Mouse (Mus musculus): ENCODE results near the gene Dll1. TPM values are rescaled to one million over a fixed set of nuclear protein-coding genes. Genes with fewer than 3 reads are reported as not detected.

Gene Dll1
- total RNA-seq, 2 experiments from 2014 or later, result 4.6 to 5.6 TPM

DNA sequence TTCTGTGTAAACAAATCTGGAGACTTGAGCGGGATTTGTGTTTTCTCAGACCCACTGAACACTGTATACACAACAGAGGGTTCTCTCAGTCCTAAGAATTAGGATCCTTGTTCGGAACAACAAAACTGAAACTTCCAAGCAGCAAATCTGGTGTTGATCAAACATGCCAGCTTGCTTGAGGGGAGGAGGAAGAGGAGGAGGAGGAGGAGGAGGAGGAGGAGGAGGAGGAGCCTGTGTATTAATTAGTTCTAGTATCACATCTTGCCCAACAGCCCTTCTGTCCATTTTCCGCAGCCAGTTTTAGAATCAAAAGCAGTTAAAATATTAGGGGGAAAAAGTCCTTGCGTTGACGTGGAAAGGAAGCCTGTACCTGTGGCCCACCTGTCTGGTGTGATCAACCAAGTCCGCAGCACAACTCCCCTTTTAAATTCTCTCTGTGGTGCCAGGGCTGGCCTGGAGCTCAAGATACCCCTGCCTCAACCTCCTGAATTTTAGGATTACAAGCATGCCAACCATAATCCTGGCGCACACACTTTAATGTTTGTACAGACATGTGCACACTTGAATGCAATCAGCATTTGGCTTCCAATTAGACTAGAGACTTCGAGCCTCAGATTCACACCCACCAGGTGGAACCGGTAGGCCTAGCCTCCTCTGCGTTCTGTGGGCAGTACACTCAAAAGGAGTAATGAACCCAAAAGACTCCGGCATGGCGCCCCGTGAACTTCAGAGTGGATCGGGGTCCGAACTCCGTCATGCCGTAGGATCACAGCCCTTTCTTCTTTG is 3.3 kb upstream of the Dll1 start:
- DNase-seq, result no peak

DNA sequence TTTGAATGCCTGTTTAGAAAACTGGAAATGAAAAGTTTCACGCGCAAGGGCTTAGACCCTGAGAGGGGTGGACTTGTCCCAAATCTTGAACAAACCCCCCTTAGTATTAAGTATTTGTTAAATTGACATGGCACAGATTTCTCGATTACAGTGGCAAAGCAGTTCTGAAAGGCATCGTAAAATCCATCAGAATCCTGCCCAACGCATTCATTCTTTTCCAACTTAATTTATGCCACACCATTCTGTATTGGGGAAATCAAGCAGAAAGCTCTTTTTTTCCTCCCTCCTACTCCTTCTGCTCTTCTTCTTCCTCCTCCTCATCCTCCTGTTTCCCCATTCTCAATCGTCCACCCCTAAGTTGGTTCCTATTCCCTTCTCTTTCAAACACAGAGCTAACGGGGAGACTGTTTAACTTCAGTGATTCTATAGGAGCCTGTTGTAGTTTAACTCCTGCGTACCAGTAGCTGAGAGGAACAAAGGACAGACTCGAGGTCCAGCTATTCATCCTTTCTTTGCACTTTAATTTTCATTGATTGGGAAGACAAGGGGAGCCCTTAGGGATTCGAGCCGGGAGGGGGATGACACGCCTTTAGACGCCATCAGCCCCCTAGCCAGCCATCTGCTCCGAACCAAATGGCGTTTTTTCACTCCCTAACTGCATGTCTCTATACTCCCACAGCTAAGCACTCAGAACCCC is 1.9 kb upstream of the Dll1 start:
- DNase-seq, result no peak

DNA sequence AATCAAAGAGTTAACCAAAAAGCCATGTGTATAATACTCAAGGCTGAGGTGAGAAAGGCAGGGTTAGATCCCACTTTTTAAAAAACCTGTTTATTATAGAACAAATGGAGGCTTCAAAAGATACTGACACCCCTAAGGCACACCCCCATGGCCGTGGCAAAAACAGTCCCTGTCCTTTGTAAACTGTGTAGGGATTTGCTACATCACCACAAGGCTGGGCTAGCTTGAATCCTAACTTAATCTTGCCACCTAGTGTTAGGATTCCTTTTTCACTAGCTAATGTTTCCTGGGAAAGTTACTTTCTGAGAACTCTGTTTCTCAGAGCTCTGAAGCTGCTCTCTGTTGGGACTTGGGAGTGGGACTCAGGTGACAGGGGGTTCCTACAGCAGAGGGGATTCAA is 1.2 kb upstream of the Dll1 start:
- peak; percentile 58 to 65 for DNase-seq

DNA sequence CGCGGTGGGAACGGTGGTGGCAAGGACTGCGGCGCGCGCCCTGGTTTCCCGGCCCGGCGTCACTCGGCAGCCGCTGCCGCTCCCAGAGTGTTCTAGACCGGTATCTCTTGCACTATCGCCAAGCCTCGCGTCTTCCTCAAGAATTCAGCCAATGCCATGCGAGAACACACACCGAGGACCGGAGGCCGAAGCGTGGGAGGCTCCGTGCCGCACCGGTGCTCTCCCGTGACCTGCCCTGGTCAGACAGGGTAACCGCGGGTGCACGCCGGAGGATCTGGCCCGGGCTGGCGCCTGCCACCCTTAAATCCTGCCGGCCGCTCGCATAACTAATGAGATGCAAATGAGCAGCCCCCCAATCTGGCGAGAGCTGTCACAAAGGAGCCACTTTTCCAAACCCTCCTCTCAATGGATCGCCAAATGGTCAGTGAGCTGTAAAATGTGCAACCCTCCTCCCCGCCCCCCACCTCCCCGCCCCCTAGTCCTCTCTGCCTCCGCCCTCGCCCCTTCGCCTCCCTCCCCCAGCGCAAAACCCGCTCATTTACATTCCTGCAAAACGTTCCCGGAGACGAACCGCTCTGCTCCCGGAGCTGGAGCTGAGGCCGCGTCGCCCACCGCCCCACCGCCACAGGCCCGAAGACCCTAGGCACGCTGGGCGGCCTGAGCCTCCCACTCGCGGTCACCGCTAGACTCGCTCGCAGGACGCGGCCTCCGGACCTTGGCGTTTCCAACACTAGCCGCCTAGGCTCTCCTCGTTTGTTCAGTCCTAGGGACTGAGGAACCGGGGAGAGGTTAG is 775 bp downstream of the Dll1 start:
- peak; percentile 81 to 87 for DNase-seq

DNA sequence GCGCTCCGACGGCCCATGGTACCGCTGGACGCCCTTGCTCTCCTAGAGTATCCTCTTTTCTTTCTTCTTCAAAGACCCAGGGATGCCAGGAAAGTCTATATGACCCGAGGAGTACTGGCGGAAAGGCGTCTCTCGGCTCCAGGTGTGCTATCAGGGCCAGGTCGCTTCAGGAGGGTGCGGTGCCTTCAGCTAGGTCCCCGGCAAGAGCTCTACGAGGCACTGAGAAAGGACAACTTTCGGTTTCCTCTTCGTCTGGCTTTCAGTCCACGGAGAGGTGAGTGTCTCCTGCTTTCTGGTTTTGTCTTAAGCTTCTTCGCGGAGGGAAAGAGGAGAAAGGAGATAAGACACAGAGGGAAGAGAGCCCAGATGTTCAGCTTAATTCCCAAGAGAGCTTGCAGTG is 1.4 kb downstream of the Dll1 start:
- no peak for DNase-seq

DNA sequence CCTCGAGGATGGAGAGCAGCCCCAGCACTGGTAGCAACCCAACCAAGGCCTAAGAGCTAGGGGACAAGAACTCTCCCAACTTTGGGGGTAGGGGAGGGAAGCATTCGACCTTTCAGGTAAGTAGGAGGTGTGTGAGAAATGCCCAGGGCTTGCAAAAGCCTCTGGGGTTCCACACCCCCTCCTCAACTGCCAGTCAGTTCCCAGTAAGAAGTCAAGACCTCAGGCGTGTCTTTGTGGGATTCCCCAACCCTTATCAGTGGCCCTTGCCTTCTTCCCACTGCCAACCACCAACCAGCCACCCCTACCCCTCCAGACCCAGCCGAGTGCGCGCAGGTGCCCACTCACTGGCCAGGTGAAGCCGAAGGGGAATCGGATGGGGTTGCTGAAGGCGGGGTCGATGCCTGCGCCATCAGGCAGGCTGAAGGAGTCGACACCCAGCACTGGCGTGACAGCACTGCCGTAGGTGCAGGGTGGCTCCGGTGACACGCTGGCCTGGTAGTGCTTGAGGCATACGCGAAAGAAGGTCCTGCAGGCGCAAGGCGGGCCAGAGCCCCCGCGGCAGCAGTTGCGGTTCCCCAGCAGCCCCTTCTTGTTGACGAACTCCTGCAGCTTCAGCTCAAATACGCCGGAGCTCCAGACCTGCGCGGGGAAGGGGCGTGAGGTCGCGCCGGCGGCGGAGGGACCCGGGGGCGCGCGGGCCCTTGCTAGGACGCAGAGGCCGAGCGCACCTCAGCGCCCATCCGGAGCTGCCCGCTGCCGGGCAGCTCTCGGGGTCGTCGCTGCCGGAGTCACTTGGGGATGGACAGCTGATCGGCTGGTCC is 2.1 kb downstream of the Dll1 start:
- DNase-seq, result peak in 1 of 2 experiments; percentile 25

DNA sequence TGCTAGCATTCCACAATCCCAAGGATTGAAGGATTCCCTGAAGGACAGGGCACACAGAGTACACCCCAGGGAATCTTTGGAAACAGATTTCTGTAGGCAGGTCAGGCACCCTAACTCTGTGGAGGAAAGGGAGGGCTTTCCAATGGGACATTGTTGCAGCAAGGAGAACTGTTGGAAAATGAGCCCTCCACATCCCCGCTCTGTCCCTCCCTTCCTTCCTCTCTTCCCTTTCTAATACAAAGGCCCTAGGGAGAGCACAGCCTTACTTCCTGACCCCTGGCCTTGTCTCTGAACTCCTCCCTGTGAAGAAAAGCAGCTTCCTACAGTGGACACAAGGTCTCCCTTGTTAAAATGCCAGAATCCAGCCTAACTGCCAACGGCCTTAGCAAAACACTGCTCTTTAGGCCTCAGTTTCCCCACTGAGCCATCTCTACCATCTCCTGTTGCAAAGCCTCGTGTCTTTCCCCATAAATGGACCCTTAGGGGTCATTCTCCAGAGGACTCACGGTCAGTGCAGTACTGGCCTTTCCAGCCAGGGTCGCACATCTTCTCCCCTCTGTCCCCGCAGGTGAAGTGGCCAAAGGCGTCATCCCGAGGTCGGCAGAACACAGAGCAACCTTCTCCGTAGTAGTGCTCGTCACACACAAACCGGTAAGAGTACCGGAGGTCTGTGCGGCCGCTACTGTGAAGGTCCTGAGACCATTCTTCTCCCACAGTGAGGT is 3.6 kb downstream of the Dll1 start:
- peak; percentile 39 to 80 for DNase-seq

DNA sequence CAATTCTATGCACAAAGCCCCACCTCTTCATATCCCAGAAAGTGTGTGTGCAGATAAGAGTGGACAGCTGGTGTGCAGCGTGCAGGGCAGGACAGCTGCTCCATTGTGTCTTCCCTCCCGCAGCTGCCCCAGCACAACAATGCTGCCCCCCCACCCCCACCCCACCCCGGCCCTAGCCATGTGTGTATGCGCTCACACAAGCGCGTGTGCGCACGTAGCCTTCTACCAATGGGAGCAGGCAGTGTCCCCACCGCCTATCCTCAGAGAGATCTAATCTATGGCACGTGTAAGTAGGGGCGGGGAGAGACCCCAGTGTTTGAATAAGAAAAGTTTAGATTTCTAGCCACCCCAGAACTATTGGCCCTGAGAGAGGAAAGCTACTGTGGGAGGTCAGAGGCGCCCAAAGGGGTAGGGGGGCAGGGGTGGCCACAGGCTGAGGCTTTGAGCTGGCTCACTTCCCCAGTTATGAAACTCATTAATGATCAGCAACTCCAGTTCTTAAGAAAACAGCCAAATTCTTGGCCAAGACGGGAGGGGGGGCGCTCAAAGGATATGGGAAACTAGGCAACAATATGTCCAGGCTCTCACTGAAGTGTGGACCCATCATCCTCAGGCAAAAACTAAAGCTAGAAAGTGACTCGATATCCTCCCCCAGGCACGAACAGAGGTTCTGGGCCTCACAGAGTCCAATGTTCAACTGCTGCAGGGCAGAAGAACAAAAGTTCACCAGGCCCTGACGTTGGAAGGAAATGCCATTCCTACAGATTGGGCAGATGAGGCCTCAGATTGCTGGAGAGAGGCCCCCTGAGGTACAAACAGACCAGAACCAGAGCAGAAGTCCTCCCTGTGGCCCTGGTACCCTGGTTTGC is 4.5 kb downstream of the Dll1 start:
- no peak for DNase-seq

DNA sequence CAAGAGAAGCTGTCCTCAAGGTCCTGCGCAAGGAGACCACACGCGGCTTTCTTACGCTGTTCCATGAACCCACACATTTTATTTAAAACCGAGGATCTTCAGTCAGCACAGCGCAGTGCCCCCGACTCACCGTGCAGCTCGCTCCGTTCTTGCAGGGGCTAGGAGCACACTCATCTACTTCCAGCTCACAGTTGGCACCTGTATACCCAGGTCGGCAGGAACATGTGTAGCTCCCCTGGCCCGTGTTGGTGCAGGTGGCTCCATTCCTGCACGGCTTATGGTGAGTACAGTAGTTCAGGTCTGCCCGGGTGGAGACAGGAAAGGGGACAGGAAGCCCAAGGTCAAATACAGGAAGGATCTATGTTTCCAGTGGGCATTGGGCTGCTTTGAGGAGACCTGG is 6.3 kb downstream of the Dll1 start:
- DNase-seq, result no peak

DNA sequence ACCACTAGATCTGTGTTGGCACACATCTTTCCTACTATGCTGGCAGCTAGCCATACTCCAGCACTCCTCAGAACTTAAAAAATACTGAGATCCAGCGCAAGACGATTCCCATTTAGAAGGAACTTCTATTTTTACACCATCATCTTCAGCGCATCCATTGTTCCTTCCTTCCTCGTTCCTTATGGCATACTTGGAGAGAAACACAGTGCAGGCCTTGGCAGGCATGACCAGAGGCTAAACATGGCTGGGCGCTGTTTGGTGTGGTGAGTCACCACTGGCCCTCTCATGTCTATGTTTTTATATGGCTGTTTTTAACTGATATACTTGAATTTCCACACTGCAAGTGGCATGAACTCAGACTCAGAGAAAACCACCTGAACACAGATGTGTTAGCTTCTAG is 11.0 kb downstream of the Dll1 start:
- peak; percentile 41 to 53 for DNase-seq

DNA sequence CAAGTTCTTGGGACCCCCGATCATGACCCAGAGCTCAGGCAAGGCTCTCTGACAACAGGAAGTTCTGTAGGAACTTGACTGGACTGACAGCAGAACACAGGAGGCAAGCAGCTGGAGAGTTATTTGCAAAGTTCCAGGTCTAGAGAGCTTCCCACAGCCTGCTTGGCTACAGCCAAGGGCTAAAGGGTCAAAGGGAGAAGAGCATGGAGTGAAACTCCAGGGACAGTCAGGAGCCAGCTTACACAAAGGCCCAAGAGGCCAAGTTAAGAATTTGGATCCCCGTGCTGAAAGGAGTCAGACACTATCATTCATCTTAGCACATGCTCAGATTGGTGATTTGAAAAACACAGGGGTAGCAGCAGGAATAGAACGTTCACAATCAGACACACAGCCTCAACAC is 13.0 kb downstream of the Dll1 start:
- no peak for DNase-seq

DNA sequence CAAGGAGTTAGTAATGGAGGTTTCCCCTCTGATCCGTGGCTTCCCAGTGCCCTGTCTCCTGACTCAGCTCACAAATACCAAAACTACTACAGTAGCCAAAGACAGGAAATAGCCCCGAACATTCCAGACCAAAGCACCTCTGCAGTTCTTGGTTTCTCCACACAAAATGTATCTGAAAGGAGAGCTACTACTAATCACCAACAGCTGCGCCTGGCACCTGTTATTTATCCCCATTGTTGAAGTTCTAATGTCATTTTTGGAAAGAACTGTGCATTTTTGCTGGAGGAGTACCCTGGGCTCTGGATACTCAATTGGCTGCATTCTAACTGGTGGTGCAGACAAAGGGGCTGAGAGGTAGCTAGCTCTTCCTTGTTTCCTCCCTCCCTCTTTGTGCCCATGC is 19.6 kb downstream of the Dll1 start:
- no peak for DNase-seq

DNA sequence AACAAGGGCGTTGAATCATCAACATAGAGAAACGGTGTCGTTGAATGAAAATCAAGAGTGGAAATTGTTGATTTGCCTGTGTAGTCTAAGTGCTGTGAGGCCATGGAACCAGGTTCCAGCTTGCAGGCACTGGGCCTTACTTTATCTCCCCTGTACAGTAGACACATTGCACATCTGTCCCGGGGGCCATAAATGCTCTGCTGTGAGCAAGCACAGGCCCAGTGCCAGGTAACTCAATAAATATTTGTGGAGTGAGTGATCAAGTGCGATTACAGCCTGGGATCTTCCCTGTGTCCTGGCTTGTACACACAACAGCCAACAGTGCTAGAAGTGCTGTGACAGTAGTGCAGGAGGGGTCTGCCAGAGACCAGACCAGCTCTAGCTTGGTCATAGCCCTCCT is 20.1 kb downstream of the Dll1 start:
- no peak for DNase-seq

DNA sequence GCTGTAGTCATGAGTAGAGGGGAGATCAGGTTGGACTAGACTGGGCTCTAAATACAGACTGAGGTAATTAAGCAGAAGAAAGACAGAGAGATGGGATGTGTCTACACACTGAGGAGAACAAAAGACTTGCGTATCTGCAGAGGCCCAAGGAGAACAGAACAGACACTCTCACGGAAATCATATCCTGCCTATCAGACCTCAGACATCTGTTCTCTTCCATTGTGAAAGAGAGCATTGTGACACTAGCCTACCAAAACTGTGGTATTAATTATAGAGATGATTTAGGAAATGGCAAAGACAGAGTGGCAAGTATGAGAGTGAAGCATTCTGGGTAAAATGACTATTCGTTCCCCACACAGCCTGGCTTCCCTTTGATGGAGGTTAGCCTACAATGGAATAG is 21.6 kb downstream of the Dll1 start:
- DNase-seq, result no peak

DNA sequence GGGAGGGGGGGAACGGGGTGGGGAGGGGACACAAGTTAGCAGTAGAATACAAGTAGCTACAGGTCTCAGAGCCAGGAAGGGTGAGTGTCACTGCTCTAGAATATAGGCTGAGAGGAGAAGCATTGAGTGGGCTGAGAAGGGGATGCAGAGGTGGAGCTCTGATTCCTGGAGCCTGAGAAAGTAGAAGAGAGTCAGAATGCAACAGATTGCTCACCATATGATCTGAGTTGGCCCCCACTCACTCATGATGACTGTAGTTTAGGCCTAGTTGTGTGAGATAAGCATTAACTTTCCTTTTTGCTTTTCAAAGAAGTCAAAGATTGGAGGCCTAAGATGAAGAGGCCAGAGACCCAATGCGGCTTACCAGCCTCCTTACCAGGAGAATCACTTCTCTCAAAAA is 22.7 kb downstream of the Dll1 start:
- DNase-seq, result no peak

DNA sequence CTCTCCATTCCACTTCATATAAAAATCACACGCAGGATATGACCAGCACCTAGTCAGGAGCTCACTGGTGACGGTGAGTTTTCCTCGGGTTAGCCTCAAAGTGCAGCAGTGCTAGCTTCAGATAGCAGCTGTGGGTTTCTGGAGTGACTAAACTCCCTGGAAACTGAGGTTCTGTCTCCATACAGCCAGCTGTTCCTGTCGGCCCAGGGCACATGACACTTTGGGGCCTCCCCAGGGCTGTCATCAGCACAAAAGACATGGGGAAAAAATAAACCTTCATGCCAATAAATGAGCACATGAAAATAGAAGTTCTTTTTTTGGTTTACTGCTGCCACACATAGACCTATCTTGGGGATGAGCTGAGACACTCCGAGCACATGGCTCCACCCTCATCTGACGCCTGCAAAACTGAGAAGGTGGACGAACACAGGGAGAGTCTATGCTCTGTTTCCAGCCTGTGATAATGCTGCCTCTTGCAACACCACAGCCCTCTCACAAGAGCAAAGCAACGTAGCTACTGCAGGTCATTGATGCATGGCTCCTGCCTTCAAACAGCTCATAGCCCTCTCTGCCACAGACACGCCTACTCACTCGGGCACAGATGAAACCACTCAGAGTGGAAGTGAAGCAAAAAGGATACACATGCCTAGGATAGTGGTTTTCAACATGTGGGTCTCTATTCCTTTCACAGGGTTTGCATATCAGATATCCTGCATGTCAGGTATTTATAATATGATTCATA is 23.6 kb downstream of the Dll1 start:
- DNase-seq, result peak in 1 of 2 experiments; percentile 6

DNA sequence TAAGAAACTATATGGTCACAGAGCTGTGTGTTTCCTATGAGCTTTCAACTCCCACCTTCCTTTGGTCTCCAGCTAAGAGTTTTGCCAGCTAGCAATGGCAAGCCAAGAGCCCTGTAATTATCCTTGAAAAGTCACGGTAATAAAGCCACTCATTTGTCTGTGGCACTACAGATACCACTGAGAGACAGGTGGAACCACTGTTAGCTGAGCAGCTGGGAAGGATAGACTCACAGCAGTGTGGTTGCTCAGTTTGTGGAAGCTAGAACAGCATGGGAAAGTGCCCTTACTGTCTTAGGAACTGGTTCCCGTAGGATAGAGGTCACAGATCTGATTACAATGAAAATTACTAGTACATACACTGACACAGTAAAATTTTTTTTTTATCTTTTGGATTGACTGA is 26.5 kb downstream of the Dll1 start:
- no peak for DNase-seq

DNA sequence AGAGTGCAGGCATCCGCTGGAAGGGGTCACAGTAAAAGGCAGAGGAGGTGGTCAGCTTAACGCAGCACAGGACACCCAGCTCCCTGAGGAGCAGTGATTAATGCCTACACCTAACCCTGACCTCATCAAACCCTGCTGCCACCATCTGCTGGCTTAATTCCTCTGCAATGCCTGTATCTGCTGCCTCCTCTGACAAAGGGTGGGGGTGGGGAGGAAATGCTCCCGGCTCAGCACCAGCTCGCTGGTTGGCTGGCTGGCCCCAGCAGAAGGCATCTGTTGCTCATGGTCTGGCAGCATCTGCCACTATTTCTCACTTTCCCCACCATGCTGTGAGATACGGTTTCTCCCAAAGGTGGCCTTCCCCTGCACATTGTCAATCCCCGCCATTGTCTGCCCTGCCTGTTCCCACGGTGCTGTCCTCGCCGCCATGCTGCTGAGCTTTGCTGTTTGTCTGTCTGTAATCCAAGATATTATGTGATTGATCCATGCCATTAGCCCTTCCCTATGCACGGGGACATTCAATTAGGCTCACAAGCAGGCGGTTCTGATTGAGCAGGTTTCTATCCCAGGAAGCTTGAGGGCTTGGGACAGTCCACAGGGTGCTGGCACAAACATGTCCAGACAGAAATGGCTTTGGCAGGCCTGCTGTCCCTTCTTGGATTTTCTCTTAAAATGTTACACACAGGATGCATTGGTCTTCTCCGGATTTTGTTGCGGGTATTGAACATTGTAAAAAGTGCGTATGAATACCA is 33.4 kb downstream of the Dll1 start:
- no peak for DNase-seq

DNA sequence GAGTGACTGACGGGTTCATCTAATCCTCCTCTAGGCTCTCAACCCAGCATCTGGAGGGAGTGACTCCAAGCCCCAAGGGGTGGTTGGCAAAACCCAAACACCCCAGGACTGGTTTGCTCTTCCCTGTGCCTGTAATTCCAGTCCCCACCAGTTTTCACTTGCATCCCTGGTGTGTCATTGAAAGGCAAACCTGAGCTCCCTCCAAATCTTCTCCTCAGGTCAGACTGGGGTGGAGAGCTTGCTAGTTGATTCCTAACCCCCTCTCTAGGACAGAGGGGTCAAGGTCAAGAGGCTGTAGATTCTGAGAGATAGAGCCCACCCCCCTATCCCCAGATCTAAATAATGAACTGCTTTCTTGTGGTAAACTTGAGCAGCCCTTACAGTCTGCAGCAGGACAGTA is 38.8 kb downstream of the Dll1 start:
- DNase-seq, result no peak

Data from heart, adult 18-20 months (tissue).